Mouse (Mus musculus) gastrocnemius, postnatal 25 days (tissue): ENCODE data around the gene Arl6ip5. TPM values are rescaled to one million over a fixed set of nuclear protein-coding genes. Genes with fewer than 3 reads are reported as not detected.
"Not testable (repeated sequence)": the region's sequence is repeated elsewhere in the genome, so short reads cannot be mapped to it uniquely, and the experiment has no call there.

Source experiments
- DNase-seq: peaks from one replicate; pipeline ENCODE4 v3.0.0; 2022
- total RNA-seq, 2 experiments: library from RNA; stranded (reverse); gene quantifications; 1 replicate in 1 of 2; 2 replicates in 1 of 2; pipeline ENCODE4 v1.2.3; 2021

The Arl6ip5 gene
- total RNA-seq, 2 experiments from 2014 or later = 132 to 165 TPM

- no peak for DNase-seq
Observed at GRCm38 (mm10) chr6:97222931-97223467, 12.5 kb downstream of the Arl6ip5 start.

GRCm38 (mm10) chr6:97223566-97223965 lies 13.1 kb downstream of the Arl6ip5 start:
- no peak for DNase-seq

GRCm38 (mm10) chr6:97224505-97224904 lies 14.0 kb downstream of the Arl6ip5 start:
- DNase-seq = no peak

GRCm38 (mm10) chr6:97226083-97226491 lies 15.6 kb downstream of the Arl6ip5 start:
- DNase-seq = no peak

GRCm38 (mm10) chr6:97227067-97227847 lies 16.8 kb downstream of the Arl6ip5 start:
- no peak for DNase-seq

- DNase-seq = no peak
Observed at GRCm38 (mm10) chr6:97234911-97235668, 24.6 kb downstream of the Arl6ip5 start.

GRCm38 (mm10) chr6:97236088-97236487 lies 25.6 kb downstream of the Arl6ip5 start:
- DNase-seq = no peak

- DNase-seq = no peak
Observed at GRCm38 (mm10) chr6:97239360-97239759, 28.9 kb downstream of the Arl6ip5 start.

- DNase-seq = no peak
Observed at GRCm38 (mm10) chr6:97240092-97240491, 29.6 kb downstream of the Arl6ip5 start.

GRCm38 (mm10) chr6:97242522-97242921 lies 32.0 kb downstream of the Arl6ip5 start:
- DNase-seq = no peak

- DNase-seq = no peak
Observed at GRCm38 (mm10) chr6:97245200-97245599, 34.7 kb downstream of the Arl6ip5 start.

- DNase-seq = no peak
Observed at GRCm38 (mm10) chr6:97250966-97251365, 40.5 kb downstream of the Arl6ip5 start.

- no peak for DNase-seq
Observed at GRCm38 (mm10) chr6:97252086-97252485, 41.6 kb downstream of the Arl6ip5 start.

- DNase-seq = peak; percentile 28
Observed at GRCm38 (mm10) chr6:97252711-97253221, 42.3 kb downstream of the Arl6ip5 start, which contains the start of gene Lmod3. Gene Lmod3 (minus strand): TSS chr6:97252759.

GRCm38 (mm10) chr6:97258489-97258888 lies 48.0 kb downstream of the Arl6ip5 start:
- DNase-seq = peak; percentile 59

GRCm38 (mm10) chr6:97259926-97260325 lies 49.4 kb downstream of the Arl6ip5 start:
- not testable (repeated sequence) for DNase-seq

- no peak for DNase-seq
Observed at GRCm38 (mm10) chr6:97262229-97262628, 51.7 kb downstream of the Arl6ip5 start.

GRCm38 (mm10) chr6:97263750-97264149 lies 53.3 kb downstream of the Arl6ip5 start:
- not testable (repeated sequence) for DNase-seq

- DNase-seq = peak; percentile 25
Observed at GRCm38 (mm10) chr6:97265240-97265639, 54.8 kb downstream of the Arl6ip5 start.

- DNase-seq = no peak
Observed at GRCm38 (mm10) chr6:97265705-97266104, 55.2 kb downstream of the Arl6ip5 start.

GRCm38 (mm10) chr6:97266661-97267060 lies 56.2 kb downstream of the Arl6ip5 start:
- peak; percentile 19 for DNase-seq

GRCm38 (mm10) chr6:97267132-97267531 lies 56.6 kb downstream of the Arl6ip5 start:
- DNase-seq = no peak

- no peak for DNase-seq
Observed at GRCm38 (mm10) chr6:97269596-97269995, 59.1 kb downstream of the Arl6ip5 start.
